Mouse (Mus musculus) midbrain, embryonic 12.5 days (tissue): Measurements from ENCODE around the gene Dlgap4. TPM values are rescaled to one million over a fixed set of nuclear protein-coding genes. Genes with fewer than 3 reads are reported as not detected.

Experiments used
- ATAC-seq: fragments of 200-750 bp; cut with Nextera tagmentation; 2 replicates; pipeline ENCODE4 v1.8.0; 2017; ENCODE audit warnings: low read depth, moderate TSS enrichment, moderate library complexity; ENCODE audit not compliant: low FRiP score
- H3K27ac ChIP-seq: fragments of 300-500 bp; sonication (generic); replicated peaks from 2 replicates; pipeline ENCODE4 v1.5.1; 2016; ENCODE audit warnings: mild to moderate bottlenecking
- H3K27me3 ChIP-seq: fragments of 300-500 bp; sonication (generic); 2 replicates; pipeline ENCODE4 v1.6.1; 2016; ENCODE audit warnings: mild to moderate bottlenecking
- H3K36me3 ChIP-seq: fragments of 300-500 bp; sonication (generic); 2 replicates; pipeline ENCODE4 v1.6.1; 2016
- H3K4me1 ChIP-seq: fragments of 300-500 bp; sonication (generic); 2 replicates; pipeline ENCODE4 v1.6.1; 2016
- H3K4me2 ChIP-seq: fragments of 300-500 bp; sonication (generic); replicated peaks from 2 replicates; pipeline ENCODE4 v1.6.1; 2016; ENCODE audit warnings: mild to moderate bottlenecking, moderate library complexity
- H3K4me3 ChIP-seq: fragments of 300-500 bp; sonication (generic); 2 replicates; pipeline ENCODE4 v1.5.1; 2016; ENCODE audit warnings: mild to moderate bottlenecking
- H3K9ac ChIP-seq: fragments of 300-500 bp; sonication (generic); replicated peaks from 2 replicates; pipeline ENCODE4 v1.6.1; 2016; ENCODE audit warnings: mild to moderate bottlenecking, moderate library complexity
- H3K9me3 ChIP-seq: fragments of 300-500 bp; sonication (generic); 2 replicates; pipeline ENCODE4 v1.6.1; 2016; ENCODE audit warnings: mild to moderate bottlenecking
- WGBS: fragments of 180-500 bp; shearing (Covaris S2); methylation state at CpG from one replicate; pipeline ENCODE4 v1.1.7; 2016; 5-methylcytosine and 5-hydroxymethylcytosine counted together
- polyA plus RNA-seq: library from polyadenylated mRNA; unstranded; fragments of >200 nt; fragmentation: Nextera tagmentation; extraction: Ambion mirVana; gene quantifications from 2 replicates; pipeline ENCODE4 v1.2.1, GENCODE M21; 2016

Gene Dlgap4
- polyA plus RNA-seq, 1 experiment from 2014 or later = 190 TPM

GRCm38 (mm10) chr2:156621449-156621848 is 7.9 kb downstream of the Dlgap4 start:
- H3K9me3 ChIP-seq = no peaks in the 10 kb centered on the region
- peaks cover 7% of the 10 kb centered on the region for H3K4me1 ChIP-seq
- H3K27ac ChIP-seq = no peak overlapping the region
- no peak for ATAC-seq
- peaks cover 29% of the 10 kb centered on the region for H3K27me3 ChIP-seq
- no peak overlapping the region for H3K9ac ChIP-seq
- no peak overlapping the region for H3K4me3 ChIP-seq
- no peak overlapping the region for H3K4me2 ChIP-seq
- no peaks in the 10 kb centered on the region for H3K36me3 ChIP-seq
- WGBS = 66% methylated on average over 5 of the region's 5 CpGs

- Histone ChIP-seq H3K27me3 (peaks cover 21% of the 10 kb centered on the region), H3K36me3 (no peaks in the 10 kb centered on the region), H3K9me3 (no peaks in the 10 kb centered on the region), H3K4me2 (no peak overlapping the region), H3K9ac (no peak overlapping the region), H3K4me1 (peaks cover 3% of the 10 kb centered on the region), H3K4me3 (no peak overlapping the region), H3K27ac (no peak overlapping the region)
- ATAC-seq = no peak
- WGBS = 84% methylated on average over 6 of the region's 6 CpGs
These were observed 8.7 kb downstream of the Dlgap4 start for GRCm38 (mm10) chr2:156622192-156622591.

DNA sequence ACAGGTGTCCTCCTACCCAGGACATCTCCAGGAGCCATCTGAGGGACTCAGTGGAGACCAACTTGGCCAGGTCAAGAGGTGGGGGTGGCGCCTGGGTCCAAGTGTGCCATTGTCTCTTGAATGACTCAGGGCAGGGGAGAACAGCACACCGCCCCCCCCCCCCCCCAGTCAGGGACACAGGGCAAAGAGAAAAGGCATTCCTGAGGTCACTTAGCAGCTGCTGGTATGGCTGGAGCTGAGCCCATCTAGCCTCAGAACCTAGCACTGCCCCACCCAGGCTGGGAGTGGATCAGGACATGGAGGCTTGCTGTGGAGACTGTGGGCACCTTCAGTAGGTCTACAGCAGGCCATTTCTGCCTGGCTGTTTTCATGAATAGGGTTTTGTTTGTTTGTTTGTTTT is 9.7 kb downstream of the Dlgap4 start:
- Histone ChIP-seq H3K27me3 (peaks cover 16% of the 10 kb centered on the region), H3K36me3 (no peaks in the 10 kb centered on the region), H3K4me3 (no peak overlapping the region), H3K4me2 (no peak overlapping the region), H3K9me3 (no peaks in the 10 kb centered on the region), H3K9ac (no peak overlapping the region), H3K4me1 (no peaks in the 10 kb centered on the region), H3K27ac (no peak overlapping the region)
- no peak for ATAC-seq
- WGBS = 89% methylated on average over 2 of the region's 2 CpGs

DNA sequence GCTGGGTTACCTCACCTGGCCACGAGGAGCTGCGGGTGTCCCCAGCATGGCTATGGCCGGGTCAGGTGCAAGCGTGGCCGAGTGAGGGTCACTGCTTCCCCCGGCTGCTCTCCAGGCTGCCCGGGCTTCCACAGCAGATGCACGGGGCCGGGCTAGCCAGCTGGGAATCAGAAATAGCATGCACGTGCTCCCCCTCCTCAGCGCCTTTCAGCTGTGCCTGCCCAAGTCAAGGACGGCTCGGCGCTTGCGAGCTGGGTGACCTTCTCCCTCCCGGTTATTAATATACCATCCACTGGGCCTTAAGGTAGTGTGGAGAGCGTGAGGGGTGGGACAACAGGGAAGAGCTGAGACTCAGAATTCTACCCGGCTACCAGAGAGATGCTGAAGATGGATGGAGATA is 11.8 kb downstream of the Dlgap4 start:
- H3K4me2 ChIP-seq = no peak overlapping the region
- H3K27me3 ChIP-seq = peaks cover 9% of the 10 kb centered on the region; the same call in 1 of the 2 replicates
- no peaks in the 10 kb centered on the region for H3K9me3 ChIP-seq
- WGBS = 90% methylated on average over 18 of the region's 18 CpGs
- H3K9ac ChIP-seq = no peak overlapping the region
- no peak for ATAC-seq
- H3K4me1 ChIP-seq = no peaks in the 10 kb centered on the region
- no peak overlapping the region for H3K4me3 ChIP-seq
- H3K27ac ChIP-seq = no peak overlapping the region
- no peaks in the 10 kb centered on the region for H3K36me3 ChIP-seq

GRCm38 (mm10) chr2:156626119-156626518 is 12.6 kb downstream of the Dlgap4 start:
- WGBS = 91% methylated on average over 9 of the region's 9 CpGs
- no peak for ATAC-seq
- H3K27me3 ChIP-seq = 0 out of 2 replicates have a peak, but pooled peaks cover 3% of the 10 kb centered on the region

GRCm38 (mm10) chr2:156626544-156626943 is 13.0 kb downstream of the Dlgap4 start:
- Histone ChIP-seq H3K4me3 (no peak overlapping the region), H3K27ac (no peak overlapping the region), H3K27me3 (0 out of 2 replicates have a peak, but pooled peaks cover under 1% of the 10 kb centered on the region), H3K4me1 (no peaks in the 10 kb centered on the region), H3K9me3 (no peaks in the 10 kb centered on the region), H3K4me2 (no peak overlapping the region), H3K36me3 (no peaks in the 10 kb centered on the region), H3K9ac (no peak overlapping the region)
- ATAC-seq = no peak
- 91% methylated on average over 8 of the region's 8 CpGs for WGBS

More at GRCm38 (mm10) chr2:156626119-156626518, 12.6 kb downstream of the Dlgap4 start:
- H3K9me3 ChIP-seq = no peaks in the 10 kb centered on the region
- no peak overlapping the region for H3K9ac ChIP-seq
- H3K27ac ChIP-seq = no peak overlapping the region
- no peak overlapping the region for H3K4me3 ChIP-seq
- no peak overlapping the region for H3K4me2 ChIP-seq
- no peaks in the 10 kb centered on the region for H3K36me3 ChIP-seq
- H3K4me1 ChIP-seq = no peaks in the 10 kb centered on the region

DNA sequence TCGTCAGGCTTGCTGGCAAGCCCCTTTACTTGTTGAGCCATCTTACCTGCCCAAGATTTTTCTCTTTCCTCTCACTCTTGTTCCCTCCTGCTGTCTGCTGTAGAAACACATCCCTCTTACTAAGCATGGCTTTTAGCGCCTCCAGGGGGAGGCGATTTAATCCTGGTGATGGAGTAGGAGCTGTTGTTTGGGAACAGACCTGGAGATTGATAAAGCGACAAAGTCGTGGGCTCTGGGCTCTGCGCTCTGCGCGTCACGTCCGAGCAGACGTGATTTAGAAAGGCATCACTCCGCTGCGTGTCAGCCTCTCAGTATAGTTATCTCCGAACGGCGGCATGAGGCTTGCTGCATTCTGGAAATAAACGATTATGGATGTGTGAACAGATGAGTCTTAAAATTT is 14.4 kb downstream of the Dlgap4 start:
- Histone ChIP-seq H3K4me3 (no peak overlapping the region), H3K4me1 (no peaks in the 10 kb centered on the region), H3K27ac (no peak overlapping the region), H3K9ac (no peak overlapping the region), H3K4me2 (no peak overlapping the region), H3K27me3 (no peaks in the 10 kb centered on the region), H3K36me3 (no peaks in the 10 kb centered on the region), H3K9me3 (no peaks in the 10 kb centered on the region)
- 79% methylated on average over 17 of the region's 17 CpGs for WGBS
- no peak for ATAC-seq

DNA sequence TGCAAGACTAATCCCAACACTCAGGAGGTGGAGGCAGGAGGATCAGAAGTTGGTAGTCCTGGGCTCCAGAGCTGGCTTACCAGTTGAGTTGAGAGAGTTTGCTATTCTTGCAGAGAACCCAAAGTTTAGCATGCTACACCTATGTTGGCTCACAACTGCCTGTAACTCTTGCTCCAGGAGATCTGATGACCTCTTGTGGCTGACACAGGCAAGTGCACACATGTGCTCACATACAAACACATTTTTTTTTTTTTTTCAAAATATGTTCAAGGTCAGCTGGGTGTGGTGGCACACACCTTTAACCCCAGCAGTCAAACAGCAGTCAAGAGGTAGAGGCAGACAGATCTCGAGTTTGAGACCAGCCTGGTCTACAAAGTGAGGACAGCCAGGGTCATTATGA is 16.8 kb downstream of the Dlgap4 start:
- Histone ChIP-seq H3K4me1 (no peaks in the 10 kb centered on the region), H3K9ac (no peak overlapping the region), H3K36me3 (no peaks in the 10 kb centered on the region), H3K27ac (no peak overlapping the region), H3K4me2 (no peak overlapping the region), H3K9me3 (no peaks in the 10 kb centered on the region), H3K27me3 (no peaks in the 10 kb centered on the region), H3K4me3 (no peak overlapping the region)
- ATAC-seq = no peak
- 82% methylated on average over 1 of the region's 1 CpGs for WGBS

GRCm38 (mm10) chr2:156632721-156633120 is 19.2 kb downstream of the Dlgap4 start:
- H3K36me3 ChIP-seq = no peaks in the 10 kb centered on the region
- no peak for ATAC-seq
- no peak overlapping the region for H3K27ac ChIP-seq
- no peak overlapping the region for H3K4me2 ChIP-seq
- no peak overlapping the region for H3K4me3 ChIP-seq
- H3K4me1 ChIP-seq = no peaks in the 10 kb centered on the region
- WGBS = 87% methylated on average over 9 of the region's 9 CpGs
- H3K9ac ChIP-seq = no peak overlapping the region
- no peaks in the 10 kb centered on the region for H3K27me3 ChIP-seq
- no peaks in the 10 kb centered on the region for H3K9me3 ChIP-seq

- WGBS = 82% methylated on average over 9 of the region's 9 CpGs
- ATAC-seq = no peak
- Histone ChIP-seq H3K4me2 (no peak overlapping the region), H3K27me3 (no peaks in the 10 kb centered on the region), H3K36me3 (no peaks in the 10 kb centered on the region), H3K4me3 (no peak overlapping the region), H3K4me1 (no peaks in the 10 kb centered on the region), H3K9me3 (no peaks in the 10 kb centered on the region), H3K27ac (no peak overlapping the region), H3K9ac (no peak overlapping the region)
These were observed 21.6 kb downstream of the Dlgap4 start for GRCm38 (mm10) chr2:156635091-156635490.

GRCm38 (mm10) chr2:156641141-156641540 is 27.6 kb downstream of the Dlgap4 start:
- Histone ChIP-seq H3K4me3 (no peak overlapping the region), H3K4me1 (peaks cover 7% of the 10 kb centered on the region), H3K27ac (no peak overlapping the region), H3K4me2 (no peak overlapping the region), H3K27me3 (peaks cover 13% of the 10 kb centered on the region; the same call in 1 of the 2 replicates), H3K36me3 (no peaks in the 10 kb centered on the region), H3K9ac (no peak overlapping the region), H3K9me3 (no peaks in the 10 kb centered on the region)
- ATAC-seq = no peak
- 29% methylated on average over 2 of the region's 2 CpGs for WGBS

GRCm38 (mm10) chr2:156642931-156643330 is 29.4 kb downstream of the Dlgap4 start:
- Histone ChIP-seq H3K27me3 (peaks cover 13% of the 10 kb centered on the region; the same call in 1 of the 2 replicates), H3K9ac (no peak overlapping the region), H3K4me3 (no peak overlapping the region), H3K4me2 (no peak overlapping the region), H3K9me3 (no peaks in the 10 kb centered on the region), H3K4me1 (peaks cover 9% of the 10 kb centered on the region), H3K27ac (no peak overlapping the region), H3K36me3 (no peaks in the 10 kb centered on the region)
- WGBS = 23% methylated on average over 4 of the region's 4 CpGs
- no peak for ATAC-seq

- no peaks in the 10 kb centered on the region for H3K36me3 ChIP-seq
- peaks cover 13% of the 10 kb centered on the region; the same call in 1 of the 2 replicates for H3K27me3 ChIP-seq
- H3K4me1 ChIP-seq = peaks cover 9% of the 10 kb centered on the region
- WGBS = 42% methylated on average over 3 of the region's 3 CpGs
- no peak overlapping the region for H3K4me3 ChIP-seq
- H3K9ac ChIP-seq = no peak overlapping the region
- no peak for ATAC-seq
- no peaks in the 10 kb centered on the region for H3K9me3 ChIP-seq
- no peak overlapping the region for H3K27ac ChIP-seq
- no peak overlapping the region for H3K4me2 ChIP-seq
These were observed 29.9 kb downstream of the Dlgap4 start for GRCm38 (mm10) chr2:156643406-156643805.
